ENCODE assay signal across 18 mouse cellular contexts in the genomic region with DNA sequence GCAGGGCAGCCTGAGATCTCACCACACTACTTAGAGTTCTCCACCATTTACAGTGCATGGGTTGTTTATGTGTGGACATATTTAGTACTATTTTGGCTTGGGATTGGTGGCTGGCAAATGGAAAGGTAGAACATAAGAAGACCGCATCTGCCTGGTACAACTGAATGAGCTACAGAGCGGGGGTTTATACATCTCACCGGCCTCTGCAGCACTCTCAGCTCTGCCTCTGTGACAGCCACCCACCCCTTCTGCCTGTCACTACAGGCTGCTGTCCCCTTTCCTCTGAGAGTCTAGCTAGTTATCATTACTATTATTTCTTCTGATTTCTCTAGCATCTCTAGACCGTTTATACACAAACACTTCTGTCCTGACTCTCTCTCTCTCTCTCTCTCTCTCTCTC.
"Had no signal": no experiment of that assay in that cellular context is flagged by ENCODE, and none has a peak within 500 bp of the region (broad histone marks: within the 10 kb centered on the region; RNA-seq: fewer than 3 reads in every experiment).

No protein-coding gene starts in this region.

- H3K27ac ChIP-seq: left cerebral cortex, adult 2 months; liver, embryonic 13.5 days; neural tube, embryonic 12.5 days; stomach, postnatal 0 days had no signal

- H3K4me3 ChIP-seq: left cerebral cortex, adult 2 months; liver, embryonic 13.5 days; neural tube, embryonic 12.5 days had no signal

- H3K36me3 ChIP-seq: liver, embryonic 13.5 days; neural tube, embryonic 12.5 days had no signal

- H3K27me3 ChIP-seq: liver, embryonic 13.5 days; neural tube, embryonic 12.5 days had no signal

- H3K9me3 ChIP-seq: liver, embryonic 13.5 days; neural tube, embryonic 12.5 days had no signal

- H3K9ac ChIP-seq: liver, embryonic 13.5 days; neural tube, embryonic 12.5 days had no signal

- H3K4me1 ChIP-seq: liver, embryonic 13.5 days had no signal

- DNase-seq: kidney, adult 18-20 months; kidney, adult 9 months; kidney, postnatal 14 days; kidney, postnatal 4 days; layer of hippocampus, adult 9-11 months; layer of hippocampus, postnatal 36 days; liver, embryonic 13.5 days; lung, adult 2 months; lung, postnatal 14 days; lung, postnatal 4 days; midbrain, embryonic 14.5 days; retina, postnatal 1 day; right cerebral cortex, postnatal 4 days; thymus, postnatal 25 days had no signal

- H3K4me2 ChIP-seq: liver, embryonic 13.5 days; midbrain, embryonic 11.5 days; neural tube, embryonic 12.5 days had no signal
